Mouse (Mus musculus): ENCODE results near the gene Rps28. TPM values are rescaled to one million over a fixed set of nuclear protein-coding genes. Genes with fewer than 3 reads are reported as not detected.

Rps28 gene
- total RNA-seq, 2 experiments from 2014 or later: 1,671 to 1,675 TPM

DNA sequence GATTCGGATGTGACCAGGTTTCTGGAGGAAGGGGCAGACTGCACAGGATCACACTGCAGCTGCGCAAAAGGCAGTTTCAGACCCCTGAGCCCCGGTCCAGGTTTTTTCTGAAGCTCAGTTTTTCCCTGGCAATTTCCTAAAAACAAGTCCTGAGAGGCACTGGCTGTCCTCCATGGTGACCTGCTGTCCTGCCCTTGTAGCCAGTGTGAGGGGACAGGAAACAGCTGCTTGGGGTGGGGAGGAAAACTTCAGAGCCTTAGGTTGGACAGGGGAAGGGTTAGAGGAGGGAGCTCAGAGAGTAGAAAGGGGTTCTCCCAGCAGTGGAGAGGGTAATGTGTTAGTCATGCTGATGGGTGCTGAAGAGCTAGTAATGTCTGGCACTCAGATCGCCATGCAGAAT, 11.4 kb downstream of the Rps28 start:
- DNase-seq: peak; percentile 51

DNA sequence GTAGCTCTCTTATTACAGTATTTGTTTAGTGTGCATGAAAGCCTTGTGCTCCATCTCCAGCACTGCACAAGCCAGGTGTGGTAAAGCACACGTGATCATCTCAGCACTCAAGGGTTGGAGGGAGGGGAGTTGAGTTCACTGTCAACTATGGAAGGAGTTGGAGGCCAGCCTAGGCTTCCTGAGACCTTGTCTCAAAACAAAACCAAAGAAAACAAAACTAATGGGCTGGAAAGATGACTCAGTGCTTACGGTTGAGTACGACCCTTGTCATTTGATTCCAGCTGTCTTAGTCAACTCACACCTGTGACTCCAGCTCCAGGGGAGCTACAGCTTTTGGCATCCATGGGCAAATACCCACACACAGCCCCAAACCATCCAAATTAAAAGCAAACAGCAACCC, 11.9 kb downstream of the Rps28 start:
- DNase-seq: peak; percentile 25

DNA sequence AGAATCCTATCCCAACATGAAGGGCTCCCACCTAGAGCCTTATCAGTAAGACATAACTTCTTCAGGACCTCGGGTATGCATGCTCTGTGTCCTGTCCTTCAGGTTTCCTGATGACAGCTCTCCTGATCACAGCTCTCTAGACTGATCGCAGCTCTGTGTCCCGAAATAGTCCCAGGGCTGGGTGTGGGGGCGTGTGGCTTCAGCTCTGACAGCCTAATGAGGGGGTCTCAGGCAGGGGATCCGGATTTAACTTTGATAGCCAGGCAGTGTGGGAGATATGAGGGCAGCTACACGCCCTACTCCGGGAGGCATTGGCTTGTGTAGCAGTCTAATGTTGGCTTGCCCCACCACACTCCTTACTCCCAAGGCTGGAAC, 13.2 kb downstream of the Rps28 start:
- peak; percentile 33 for DNase-seq

DNA sequence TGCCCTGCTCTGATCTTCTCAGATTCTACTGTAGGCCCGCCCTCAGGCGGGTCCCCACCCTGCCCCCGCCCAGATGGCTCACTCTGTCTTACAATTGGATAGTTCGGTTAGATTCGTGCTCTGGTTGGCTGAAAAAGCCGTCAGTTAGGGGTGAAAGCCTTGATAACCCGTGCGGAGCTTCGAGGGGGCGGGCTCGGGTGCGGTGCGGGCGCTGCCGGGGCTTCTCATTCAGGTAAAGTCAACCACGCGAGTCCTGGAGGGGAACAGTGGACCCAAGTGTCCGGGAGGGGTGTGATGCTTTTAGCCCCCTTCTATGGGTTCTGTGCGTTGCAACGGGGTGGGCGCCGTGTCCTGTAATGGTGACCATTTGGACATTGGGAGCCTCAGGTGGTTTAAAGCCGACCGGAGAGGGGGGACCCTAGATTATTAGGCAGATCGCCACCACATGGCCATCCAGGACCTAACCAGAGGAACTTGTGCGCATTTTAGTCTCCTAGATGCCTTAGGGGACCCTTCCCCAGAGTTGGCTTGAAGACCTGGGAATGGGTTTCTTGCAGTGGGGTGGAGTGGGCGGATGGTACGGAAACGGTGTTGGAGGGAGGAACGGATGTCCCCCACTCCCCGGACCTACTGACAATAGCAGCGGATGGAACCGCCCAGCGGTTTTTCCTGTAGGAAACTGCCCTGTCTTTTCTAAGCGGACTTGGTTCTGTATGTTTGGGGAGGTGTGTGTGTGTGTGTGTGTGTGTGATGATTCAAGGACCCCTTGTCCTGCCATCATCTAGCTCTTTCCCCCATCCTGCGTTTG, 13.8 kb downstream of the Rps28 start, which contains the start of gene Kank3:
Gene Kank3, plus strand, starts transcription at position 186 of the 808 bp plus-strand sequence.
- peak; percentile 97 for DNase-seq

DNA sequence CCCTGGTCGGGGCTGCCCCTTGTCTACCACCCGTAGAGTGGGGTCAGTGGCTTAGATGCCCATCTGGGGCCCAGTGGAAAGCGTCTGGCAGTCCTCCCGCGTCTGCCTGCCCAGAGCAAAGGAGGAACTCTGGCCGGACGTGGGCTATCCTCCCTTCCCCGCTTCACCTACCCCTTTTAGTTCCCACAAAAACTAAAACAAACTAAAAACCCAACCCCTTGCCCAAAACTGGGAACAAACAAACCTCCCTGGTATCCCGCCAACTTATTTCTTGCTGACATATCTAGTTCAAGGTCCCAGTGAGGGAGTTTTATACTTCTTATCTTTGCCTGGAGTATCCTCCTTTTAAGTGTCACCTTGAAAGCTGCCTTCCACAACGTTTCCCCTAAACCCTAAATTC, 16.2 kb downstream of the Rps28 start:
- DNase-seq: peak; percentile 55

DNA sequence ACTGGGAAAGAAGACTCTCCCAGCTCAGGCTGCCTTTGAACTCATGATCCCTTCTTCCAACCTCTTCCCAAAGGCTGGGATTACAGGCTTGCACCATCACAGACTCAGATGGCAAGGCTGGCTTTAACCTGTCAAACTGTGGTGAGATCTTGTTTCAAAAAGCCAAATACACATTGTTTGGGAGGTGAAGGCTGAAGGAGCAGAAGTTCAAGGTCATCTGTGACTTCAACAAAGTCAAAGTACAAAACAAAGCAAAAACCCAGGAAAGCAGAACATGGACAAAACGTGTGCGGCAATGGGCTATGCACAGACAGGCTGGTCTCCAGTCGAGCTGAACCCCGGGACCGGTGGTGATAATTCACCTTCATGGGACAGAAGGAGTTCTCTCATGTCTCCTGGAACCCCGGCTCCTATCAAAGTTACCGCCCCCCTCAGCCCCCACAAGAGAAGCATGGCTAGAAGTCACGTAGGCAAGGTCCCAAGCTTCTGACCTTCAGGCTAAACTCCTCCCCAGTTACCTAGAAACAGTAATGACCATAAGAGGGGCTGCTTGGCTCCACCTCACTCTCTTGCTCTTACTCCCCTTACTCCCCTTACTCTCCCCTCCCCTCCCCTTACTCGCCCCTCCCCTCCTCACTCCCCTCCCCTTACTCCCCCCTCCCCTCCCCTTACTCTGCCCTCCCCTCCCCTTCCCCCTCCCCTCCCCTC, 17.0 kb downstream of the Rps28 start:
- DNase-seq: peak; percentile 24

DNA sequence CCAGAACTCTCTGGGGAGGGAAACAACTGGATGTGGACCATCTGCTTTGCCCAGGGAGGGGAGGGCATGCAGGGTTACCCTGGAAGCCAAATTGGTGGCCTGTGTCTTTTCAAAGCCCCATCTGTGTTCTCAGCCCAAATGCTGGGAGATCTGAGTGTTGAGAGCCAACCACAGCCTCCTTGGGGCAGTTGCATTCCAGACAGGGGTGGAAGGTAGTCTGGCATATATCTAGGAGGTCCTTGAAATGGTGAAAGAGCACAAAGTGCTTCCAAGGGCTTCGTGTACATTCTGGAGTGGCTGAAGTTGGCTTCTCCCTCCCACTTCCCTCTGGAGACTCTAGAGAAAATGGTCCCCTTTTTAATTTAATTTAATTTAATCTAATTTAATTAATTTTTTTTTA, 19.6 kb downstream of the Rps28 start:
- no peak for DNase-seq

DNA sequence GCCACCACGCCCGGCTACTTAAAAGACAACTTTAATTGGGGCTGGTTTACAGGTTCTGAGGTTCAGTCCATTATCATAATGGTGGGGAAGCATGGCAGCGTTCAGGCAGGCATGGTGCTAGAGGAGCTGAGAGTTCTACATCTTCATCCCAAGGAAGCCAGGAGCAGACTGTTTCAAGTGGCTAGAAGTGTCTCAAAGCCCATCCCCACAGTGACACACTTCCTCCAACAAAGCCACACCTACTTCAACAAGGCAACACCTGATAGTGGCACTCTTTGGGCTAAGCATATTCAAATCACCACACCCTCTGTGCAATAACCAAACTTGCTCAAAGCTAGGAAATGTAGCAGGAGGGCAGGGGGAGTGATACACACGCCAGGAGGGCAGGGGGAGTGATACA, 20.2 kb downstream of the Rps28 start:
- DNase-seq: no peak

DNA sequence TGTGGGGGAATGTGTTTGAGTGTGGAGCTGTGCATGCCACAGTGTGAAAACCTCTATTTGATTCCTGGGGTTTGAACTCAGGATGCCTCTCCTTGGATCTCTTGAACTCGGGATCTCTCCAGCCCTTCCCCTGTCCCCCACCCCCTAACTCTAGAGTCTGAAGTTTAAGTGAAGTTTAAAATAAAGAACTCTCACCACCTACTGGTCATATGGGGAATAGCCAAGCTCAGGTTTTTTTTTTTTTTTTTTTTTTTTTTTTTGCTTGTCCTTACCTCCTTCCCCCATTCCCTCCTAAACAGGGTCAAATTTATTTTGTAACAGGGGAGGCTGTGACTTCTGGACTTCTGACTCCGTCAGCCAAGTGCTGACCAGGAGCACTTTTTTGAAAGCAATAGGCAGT, 22.1 kb downstream of the Rps28 start:
- no peak for DNase-seq

DNA sequence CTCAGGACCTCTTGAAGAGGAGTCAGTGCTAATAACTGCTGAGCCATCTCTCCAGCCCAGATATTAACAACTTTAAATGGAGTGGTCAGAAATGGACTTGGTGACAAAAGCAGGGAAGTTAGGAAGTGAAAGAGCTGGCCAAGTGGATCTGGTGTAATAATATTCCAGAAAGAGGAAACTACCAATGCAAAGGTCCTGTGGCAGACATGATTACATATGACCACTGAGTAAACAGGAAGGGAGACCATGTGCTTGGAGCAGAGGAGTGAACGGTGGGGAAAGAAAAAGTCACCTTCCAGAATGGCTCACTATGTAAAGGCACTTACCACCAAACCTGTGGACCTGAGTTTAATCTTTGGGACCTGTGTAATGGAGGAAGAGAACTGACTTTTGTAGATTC, 25.1 kb downstream of the Rps28 start:
- no peak for DNase-seq

DNA sequence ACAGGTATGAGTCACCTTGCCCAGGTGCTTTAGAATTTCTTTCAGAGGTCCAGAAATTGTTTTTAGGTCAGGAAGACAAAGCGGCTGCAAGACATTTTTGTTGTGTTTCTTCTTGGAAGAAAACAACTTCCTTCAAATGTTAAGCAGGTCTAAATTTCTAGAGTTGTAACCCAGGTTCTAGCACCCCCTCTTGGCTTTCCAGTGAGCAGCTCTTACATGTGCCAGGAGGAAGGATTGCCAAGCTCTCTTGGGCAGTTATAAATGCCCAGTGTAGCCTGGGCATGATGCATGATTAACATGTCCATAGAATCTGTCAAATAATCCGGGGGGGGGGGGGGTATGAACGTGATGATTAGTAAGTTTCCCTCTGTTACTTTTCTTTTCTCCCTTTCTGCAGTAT, 26.1 kb downstream of the Rps28 start:
- no peak for DNase-seq

DNA sequence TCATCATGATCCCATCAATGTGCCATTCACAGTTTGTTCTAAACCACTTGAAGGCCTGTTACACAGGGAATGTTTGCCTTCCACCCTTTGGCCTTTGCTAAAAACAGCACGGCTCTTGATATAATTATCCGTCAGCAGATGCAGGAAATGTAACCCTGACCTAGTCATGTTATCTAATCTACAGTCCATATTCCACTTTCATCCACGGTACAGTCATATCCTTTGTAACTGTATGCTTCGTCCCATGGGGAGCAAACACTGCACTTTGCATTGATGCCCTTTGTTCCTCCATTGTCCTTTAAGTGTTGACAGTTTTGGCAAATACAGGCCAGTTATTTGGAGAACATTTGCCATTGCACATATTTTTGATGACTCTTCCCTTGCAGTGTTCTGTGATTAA, 35.6 kb downstream of the Rps28 start:
- no peak for DNase-seq

DNA sequence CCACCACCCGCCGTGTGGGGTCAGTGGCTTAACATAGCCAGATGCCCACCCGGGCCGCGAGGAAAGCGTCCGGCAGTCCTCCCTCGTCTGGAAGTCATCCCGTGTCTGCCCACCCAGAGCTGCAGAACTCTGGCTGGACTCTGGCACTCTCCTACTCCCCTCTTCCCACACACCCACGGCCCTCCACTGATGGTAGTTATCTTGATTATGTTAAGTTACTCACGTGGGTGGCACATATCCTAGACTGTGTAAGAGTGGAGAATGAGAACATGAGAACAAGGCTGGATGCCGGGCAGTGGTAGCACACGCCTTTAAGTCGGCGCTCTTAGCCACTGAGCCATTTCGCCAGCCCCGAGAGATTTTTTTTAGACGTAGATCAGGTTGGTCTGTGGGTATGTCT, 38.0 kb downstream of the Rps28 start:
- DNase-seq: no peak

DNA sequence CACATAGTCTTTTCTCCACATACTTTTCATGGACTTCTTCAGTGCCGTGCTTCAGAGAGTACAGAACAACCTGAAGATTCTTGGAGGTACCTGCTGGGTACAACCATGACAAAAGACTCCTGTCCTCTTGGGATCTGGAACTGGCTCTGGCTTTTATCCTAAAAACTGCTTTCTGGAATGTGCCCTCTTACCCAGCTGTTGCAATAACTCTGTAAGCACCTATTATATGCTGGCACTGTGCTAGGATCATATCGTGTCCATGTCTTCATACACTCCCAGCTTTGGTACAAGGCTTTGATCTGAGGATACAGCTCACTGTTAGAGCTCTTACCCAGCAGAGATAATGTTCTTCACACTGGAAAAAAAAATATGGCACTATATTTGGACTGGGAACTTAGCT, 39.4 kb downstream of the Rps28 start:
- DNase-seq: no peak

DNA sequence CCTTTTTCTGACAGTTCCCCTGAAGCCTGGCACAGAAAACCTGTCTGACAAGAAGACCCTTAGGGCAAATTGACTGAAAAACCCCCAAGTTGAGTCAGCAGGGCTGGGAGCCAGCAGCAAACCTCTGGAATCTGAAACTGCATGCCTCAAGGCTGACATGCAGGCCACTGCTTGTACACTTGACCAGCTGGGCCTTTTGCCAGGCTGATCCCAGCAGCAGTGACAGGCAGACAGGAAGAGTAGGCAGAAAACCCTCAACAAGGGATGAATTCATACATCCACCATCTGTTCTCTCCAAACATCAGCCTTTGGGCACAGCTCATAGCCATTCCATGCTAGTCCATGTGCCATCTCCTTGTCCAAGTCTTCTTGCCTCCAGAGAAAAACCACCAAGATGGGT, 41.0 kb downstream of the Rps28 start:
- peak; percentile 90 for DNase-seq

DNA sequence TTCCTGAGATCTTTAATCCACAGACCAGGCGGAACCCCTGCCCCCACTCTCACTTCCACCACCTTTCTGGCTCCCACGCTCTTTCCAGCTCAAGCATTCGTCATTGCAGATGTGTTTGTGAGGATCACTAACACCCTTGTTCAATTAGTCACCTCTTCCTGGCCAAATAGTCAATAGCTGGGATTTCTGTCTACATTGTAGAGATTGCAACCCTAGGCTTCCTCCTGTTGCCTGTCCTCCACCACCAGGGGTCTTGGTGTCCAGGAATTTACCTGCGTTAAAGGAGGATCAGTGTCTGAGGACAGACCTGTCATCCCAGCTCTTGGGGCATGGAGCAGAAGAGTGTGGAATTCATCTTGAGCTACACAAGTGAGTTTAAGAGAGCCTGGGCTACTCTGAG, 42.3 kb downstream of the Rps28 start:
- no peak for DNase-seq

DNA sequence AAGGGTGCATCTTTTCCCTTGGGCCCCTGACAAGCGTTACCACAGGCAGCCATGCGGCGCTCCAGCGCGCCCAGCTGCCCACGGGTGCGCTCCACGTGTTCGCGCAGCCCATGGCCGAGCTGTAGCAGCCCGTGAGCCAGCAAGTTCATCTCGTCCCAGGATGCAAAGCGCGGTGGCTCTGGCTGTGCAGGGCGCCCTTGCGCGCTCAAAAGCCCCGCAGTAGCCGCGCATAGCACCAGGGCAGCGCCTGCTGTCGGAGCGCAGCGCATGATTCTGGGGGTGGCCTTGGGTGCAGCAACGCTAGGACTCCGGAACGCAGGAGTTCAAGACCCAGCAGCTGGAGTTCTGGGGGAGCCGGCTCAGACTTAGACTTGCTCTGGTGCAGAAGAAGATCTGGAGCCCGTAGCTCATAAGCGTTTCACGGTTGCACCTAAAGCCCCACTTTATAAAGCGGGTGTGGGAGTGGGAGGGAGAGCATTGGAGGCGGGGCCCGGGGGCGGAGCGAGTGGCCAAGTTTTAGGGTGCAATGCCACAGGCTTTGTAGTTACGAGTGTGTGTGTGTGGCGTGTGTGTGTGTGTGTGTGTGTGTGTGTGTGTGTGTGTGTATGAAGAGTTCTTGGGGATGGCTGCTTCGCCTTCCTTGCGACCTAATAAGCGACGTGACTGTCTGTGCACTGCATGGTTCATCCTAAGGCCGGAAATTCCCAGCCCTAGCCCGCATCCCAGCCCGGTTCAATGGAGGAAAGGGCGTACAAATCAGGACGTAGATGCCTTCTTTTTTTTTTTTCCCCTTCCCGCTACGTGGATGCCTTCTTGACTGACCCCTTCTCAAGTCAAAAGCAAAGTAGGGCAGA, 43.0 kb downstream of the Rps28 start, which contains the start of gene Angptl4:
Gene Angptl4, minus strand, starts transcription at position 707 of the 854 bp plus-strand sequence.
- peak; percentile 90 for DNase-seq

DNA sequence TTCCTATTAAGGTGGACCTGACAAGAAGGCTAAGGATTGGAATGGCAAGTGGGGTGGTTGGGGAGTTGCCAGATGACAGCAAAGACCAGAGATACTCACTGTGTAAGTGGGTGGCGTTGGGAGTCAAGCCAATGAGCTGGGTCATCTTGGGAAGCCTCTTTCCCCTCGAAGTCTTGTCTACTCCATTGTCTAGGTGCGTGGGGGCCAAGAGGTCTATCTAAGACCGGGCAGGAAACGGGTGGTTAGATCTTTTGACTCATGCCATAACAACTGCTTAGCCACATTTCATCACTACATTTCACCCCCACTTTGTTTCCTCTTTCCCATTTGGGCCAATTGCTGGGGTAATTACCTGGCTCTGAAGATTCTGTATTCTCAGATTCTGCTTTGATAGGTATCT, 43.9 kb downstream of the Rps28 start:
- peak; percentile 67 for DNase-seq

DNA sequence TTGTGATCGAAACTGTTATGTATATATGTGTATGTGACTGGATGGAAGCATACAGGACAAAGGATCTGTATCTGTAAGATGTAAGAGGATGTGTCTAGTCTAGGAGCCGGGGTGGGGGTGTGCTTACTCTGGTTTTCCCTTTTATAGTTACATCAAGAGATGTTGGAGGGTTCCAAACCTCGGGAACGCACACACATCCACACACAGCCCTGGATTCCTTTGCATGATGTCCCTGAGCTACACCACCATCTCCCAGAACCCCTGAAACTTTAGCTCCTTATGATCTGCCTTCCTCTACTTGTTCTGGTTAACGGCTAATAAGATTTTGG, 44.4 kb downstream of the Rps28 start:
- DNase-seq: no peak

DNA sequence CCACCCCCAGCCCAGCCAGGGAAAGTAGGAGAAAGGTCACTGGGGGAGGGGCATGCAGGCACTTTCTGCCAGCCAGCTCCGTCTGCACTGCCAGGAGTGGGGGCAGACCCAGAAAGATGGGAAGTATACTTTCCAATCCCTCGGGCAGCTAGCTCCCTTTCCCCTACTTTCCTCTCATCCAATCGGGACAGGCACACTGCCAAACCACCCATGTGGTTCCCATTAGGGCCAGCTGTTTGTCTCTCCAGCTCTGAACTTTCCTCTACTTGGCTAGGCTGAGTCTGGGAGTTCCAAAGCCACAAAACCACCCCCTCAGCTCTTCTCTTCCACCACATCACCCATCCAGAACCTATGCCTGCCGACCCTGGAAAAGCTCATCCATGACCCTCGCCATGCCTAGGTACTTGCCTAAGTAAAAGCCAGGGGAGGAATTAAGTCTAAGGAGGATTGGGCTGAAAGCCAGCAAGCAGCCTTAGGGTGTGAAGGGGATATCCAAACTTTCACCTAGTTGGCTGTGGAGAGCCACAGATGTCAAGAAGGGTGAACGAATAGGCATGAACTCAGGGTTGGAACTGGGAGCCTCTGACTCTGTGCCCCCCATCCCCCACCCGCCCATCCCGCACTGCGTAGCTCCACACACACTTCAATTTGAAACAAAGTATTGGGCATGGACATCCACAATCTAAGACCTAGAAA, 44.9 kb downstream of the Rps28 start:
- peak; percentile 93 for DNase-seq

DNA sequence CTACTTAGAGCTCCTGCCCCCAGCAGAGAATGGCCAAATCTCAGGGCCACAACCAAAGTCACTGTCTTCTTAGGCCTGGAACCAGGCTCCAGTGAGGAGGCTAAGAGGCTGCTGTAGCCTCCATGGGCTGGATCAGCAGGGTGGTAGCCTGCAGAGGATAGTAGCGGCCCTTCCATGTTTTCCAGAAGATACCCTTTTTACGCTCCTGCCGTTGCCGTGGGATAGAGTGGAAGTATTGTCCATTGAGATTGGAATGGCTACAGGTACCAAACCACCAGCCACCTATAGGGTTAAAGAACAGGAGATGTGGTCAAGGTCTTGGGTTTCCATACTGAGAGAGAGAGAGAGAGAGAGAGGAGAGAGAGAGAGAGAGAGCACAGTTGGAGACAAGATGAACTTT, 49.1 kb downstream of the Rps28 start:
- no peak for DNase-seq

DNA sequence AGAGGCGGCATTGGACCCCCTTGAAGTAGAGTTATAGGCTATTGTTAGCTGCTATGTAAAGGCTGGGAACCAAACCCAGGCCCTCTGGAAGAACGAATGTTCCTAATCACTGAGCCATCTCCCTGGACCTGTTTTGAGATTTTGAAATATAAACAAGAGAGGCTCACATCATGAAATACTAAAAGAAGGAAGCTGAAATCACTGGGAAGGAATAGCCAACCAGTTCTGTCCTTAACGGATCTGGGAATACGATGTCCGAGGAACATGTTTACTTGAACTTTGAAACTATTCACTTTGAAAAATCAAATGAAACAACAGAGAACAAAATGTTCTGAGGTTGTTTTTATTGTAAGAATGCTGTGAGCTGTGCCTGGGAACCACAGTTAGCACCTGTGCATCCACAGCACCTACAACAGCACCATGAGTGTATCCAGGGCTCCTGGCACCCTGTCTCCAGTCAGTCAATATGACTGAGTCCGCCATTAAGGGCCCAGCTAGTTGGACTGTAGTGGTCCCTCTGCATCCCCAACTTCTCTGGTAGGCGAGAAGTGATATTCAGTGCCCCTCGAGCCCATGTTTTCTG, 49.7 kb downstream of the Rps28 start:
- no peak for DNase-seq
